21 mouse cellular contexts compared by ENCODE assay signal in genomic region chr17:50641076-50641610, GRCm38 (mm10).
"Had no signal": no experiment of that assay in that cellular context is flagged by ENCODE, and none has a peak within 500 bp of the region (broad histone marks: within the 10 kb centered on the region; RNA-seq: fewer than 3 reads in every experiment).

No protein-coding gene starts in this region.

- H3K4me2 ChIP-seq: kidney, embryonic 15.5 days; limb, embryonic 12.5 days; limb, embryonic 15.5 days; liver, embryonic 11.5 days; lung, embryonic 14.5 days; midbrain, embryonic 12.5 days; neural tube, embryonic 13.5 days had no signal

- DNase-seq: kidney, adult 8-10 months; kidney, postnatal 10 days; kidney, postnatal 36 days; left cerebral cortex, postnatal 4 days; liver, postnatal 0 days; lung, embryonic 14.5 days; right cerebral cortex, postnatal 14 days; right cerebral cortex, postnatal 4 days; thymus, postnatal 25 days had no signal

- H3K27me3 ChIP-seq: kidney, embryonic 15.5 days; limb, embryonic 12.5 days; limb, embryonic 15.5 days; midbrain, embryonic 12.5 days; neural tube, embryonic 13.5 days had no signal

- H3K9me3 ChIP-seq: kidney, embryonic 15.5 days; limb, embryonic 12.5 days; limb, embryonic 15.5 days; midbrain, embryonic 12.5 days; neural tube, embryonic 13.5 days had no signal

- H3K9ac ChIP-seq: kidney, embryonic 15.5 days; limb, embryonic 12.5 days; limb, embryonic 15.5 days; liver, embryonic 14.5 days; liver, postnatal 0 days; lung, embryonic 14.5 days; midbrain, embryonic 12.5 days; neural tube, embryonic 13.5 days had no signal

- ATAC-seq: liver, postnatal 0 days; lung, postnatal 0 days; midbrain, embryonic 16.5 days had no signal

- H3K4me3 ChIP-seq: kidney, embryonic 15.5 days; limb, embryonic 12.5 days; limb, embryonic 15.5 days; midbrain, embryonic 12.5 days; myocyte; neural tube, embryonic 13.5 days had no signal

- H3K27ac ChIP-seq: kidney, embryonic 15.5 days; limb, embryonic 12.5 days; limb, embryonic 15.5 days; liver, embryonic 14.5 days; macrophage; midbrain, embryonic 12.5 days; neural tube, embryonic 13.5 days; stomach, postnatal 0 days had no signal

- H3K36me3 ChIP-seq: kidney, embryonic 15.5 days; limb, embryonic 12.5 days; limb, embryonic 15.5 days; midbrain, embryonic 12.5 days had no signal
